Mouse (Mus musculus): ENCODE measurements at regions not wholly inside any gene's neighbourhood (a gene's known extent, or its start where the extent isn't known, plus 50 kb on each side); places are given as distances from the start of the nearest gene placed in this dataset.

- TF ChIP-seq CTCF (conservative IDR thresholded peaks at IDR 0.05; ENCODE audit: low read length) (no peak), NANOG (IDR thresholded peaks at IDR 0.05; ENCODE audit: borderline replicate concordance, low read length) (no peak)
Observed at GRCm38 (mm10) chr7:73682756-73683155, 57.3 kb upstream of the Fam174b start.
